Mouse (Mus musculus) hindbrain, embryonic 15.5 days (tissue): ENCODE measurements around the gene Pth2r. TPM values are rescaled to one million over a fixed set of nuclear protein-coding genes. Genes with fewer than 3 reads are reported as not detected.

Experiments used
- ATAC-seq: fragments of 200-750 bp; cut with Nextera tagmentation; 2 replicates; pipeline ENCODE4 v1.8.0; 2017; ENCODE audit warnings: low read depth, moderate number of reproducible peaks, moderate TSS enrichment; ENCODE audit not compliant: low FRiP score
- H3K27ac ChIP-seq: fragments of 300-500 bp; sonication (generic); replicated peaks from 2 replicates; pipeline ENCODE4 v1.5.1; 2015; ENCODE audit warnings: mild to moderate bottlenecking, inconsistent platforms
- H3K27me3 ChIP-seq: fragments of 300-500 bp; sonication (generic); 2 replicates; pipeline ENCODE4 v1.6.1; 2015; ENCODE audit warnings: control low read depth, inconsistent platforms
- H3K36me3 ChIP-seq: fragments of 300-500 bp; sonication (generic); 2 replicates; pipeline ENCODE4 v1.6.1; 2015; ENCODE audit warnings: control low read depth, inconsistent platforms
- H3K4me1 ChIP-seq: fragments of 300-500 bp; sonication (generic); replicated peaks from 2 replicates; pipeline ENCODE4 v1.6.1; 2015; ENCODE audit warnings: control low read depth, inconsistent platforms
- H3K4me2 ChIP-seq: fragments of 300-500 bp; sonication (generic); 2 replicates; pipeline ENCODE4 v1.6.1; 2015; ENCODE audit warnings: moderate library complexity, mild to moderate bottlenecking, inconsistent platforms
- H3K4me3 ChIP-seq: fragments of 300-500 bp; sonication (generic); 2 replicates; pipeline ENCODE4 v1.5.1; 2015; ENCODE audit warnings: mild to moderate bottlenecking, inconsistent platforms
- H3K9ac ChIP-seq: fragments of 300-500 bp; sonication (generic); 2 replicates; pipeline ENCODE4 v1.6.1; 2015; ENCODE audit warnings: inconsistent platforms
- H3K9me3 ChIP-seq: fragments of 300-500 bp; sonication (generic); 2 replicates; pipeline ENCODE4 v1.6.1; 2016; ENCODE audit warnings: control low read depth, inconsistent platforms
- WGBS: fragments of 180-500 bp; shearing (Covaris S2); methylation state at CpG from one replicate; pipeline ENCODE4 v1.1.7; 2015; 5-methylcytosine and 5-hydroxymethylcytosine counted together
- polyA plus RNA-seq: library from polyadenylated mRNA; unstranded; fragments of >200 nt; fragmentation: Nextera tagmentation; extraction: Ambion mirVana; gene quantifications from 2 replicates; pipeline ENCODE4 v1.2.1, GENCODE M21; 2015

Pth2r gene
- 2.5 and 2.6 TPM in 2 replicates for polyA plus RNA-seq

- Histone ChIP-seq H3K27me3 (no peaks in the 10 kb centered on the region), H3K9ac (no peak within 1 kb of the TSS), H3K27ac (no peak within 1 kb of the TSS), H3K4me1 (no peaks in the 10 kb centered on the region), H3K4me2 (no peak within 1 kb of the TSS), H3K36me3 (peaks cover 2% of the 10 kb centered on the region; the same call in 1 of the 2 replicates), H3K9me3 (no peaks in the 10 kb centered on the region), H3K4me3 (no peak within 1 kb of the TSS)
- WGBS, result 82% methylated on average over 6 of the region's 6 CpGs
- ATAC-seq, result no peak
Measured at GRCm38 (mm10) chr1:65281756-65282155, at the start of gene Pth2r. Gene Pth2r (plus strand): TSS chr1:65282056.

- Histone ChIP-seq H3K27ac (no peak overlapping the region), H3K4me1 (no peaks in the 10 kb centered on the region), H3K9ac (no peak overlapping the region), H3K27me3 (no peaks in the 10 kb centered on the region), H3K36me3 (peaks cover 26% of the 10 kb centered on the region), H3K9me3 (no peaks in the 10 kb centered on the region), H3K4me2 (no peak overlapping the region), H3K4me3 (no peak overlapping the region)
- WGBS, result 92% methylated on average over 3 of the region's 3 CpGs
- no peak for ATAC-seq
Measured at GRCm38 (mm10) chr1:65237712-65238111, 44.1 kb upstream of the Pth2r start.

GRCm38 (mm10) chr1:65245637-65246036 lies 36.2 kb upstream of the Pth2r start:
- 93% methylated on average over 1 of the region's 1 CpGs for WGBS
- H3K4me2 ChIP-seq, result no peak overlapping the region

DNA sequence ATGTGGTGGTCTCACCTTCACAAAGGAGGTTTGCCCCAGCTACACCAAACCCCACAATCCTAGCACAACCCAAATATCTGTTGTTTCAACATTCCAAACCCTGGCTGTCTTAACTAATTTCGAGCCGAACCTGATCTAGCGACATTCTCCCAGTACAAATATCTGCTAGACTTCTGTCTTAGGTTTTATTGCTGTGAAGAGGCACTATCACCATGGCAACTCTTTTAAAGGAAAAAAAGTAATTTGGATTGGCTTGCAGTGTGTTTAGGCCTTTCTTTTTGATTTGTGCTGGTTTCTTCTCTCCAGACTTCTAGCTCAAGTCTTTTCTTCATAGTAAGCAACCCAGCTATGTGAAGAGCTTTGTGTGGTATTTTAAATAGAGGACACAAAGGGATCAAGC lies 1.4 kb upstream of the Pth2r start:
- no peak overlapping the region for H3K27ac ChIP-seq
- no peaks in the 10 kb centered on the region for H3K4me1 ChIP-seq
- H3K9ac ChIP-seq, result no peak overlapping the region
- H3K36me3 ChIP-seq, result peaks cover 3% of the 10 kb centered on the region; the same call in 1 of the 2 replicates
- no peak for ATAC-seq
- no peak overlapping the region for H3K4me3 ChIP-seq
- H3K27me3 ChIP-seq, result no peaks in the 10 kb centered on the region
- H3K4me2 ChIP-seq, result no peak overlapping the region
- no peaks in the 10 kb centered on the region for H3K9me3 ChIP-seq
- WGBS, result 41% methylated on average over 3 of the region's 3 CpGs

More at GRCm38 (mm10) chr1:65245637-65246036, 36.2 kb upstream of the Pth2r start:
- Histone ChIP-seq H3K4me1 (no peaks in the 10 kb centered on the region), H3K27me3 (no peaks in the 10 kb centered on the region), H3K36me3 (peaks cover 21% of the 10 kb centered on the region), H3K9me3 (no peaks in the 10 kb centered on the region), H3K4me3 (no peak overlapping the region), H3K9ac (no peak overlapping the region), H3K27ac (no peak overlapping the region)
- ATAC-seq, result no peak

DNA sequence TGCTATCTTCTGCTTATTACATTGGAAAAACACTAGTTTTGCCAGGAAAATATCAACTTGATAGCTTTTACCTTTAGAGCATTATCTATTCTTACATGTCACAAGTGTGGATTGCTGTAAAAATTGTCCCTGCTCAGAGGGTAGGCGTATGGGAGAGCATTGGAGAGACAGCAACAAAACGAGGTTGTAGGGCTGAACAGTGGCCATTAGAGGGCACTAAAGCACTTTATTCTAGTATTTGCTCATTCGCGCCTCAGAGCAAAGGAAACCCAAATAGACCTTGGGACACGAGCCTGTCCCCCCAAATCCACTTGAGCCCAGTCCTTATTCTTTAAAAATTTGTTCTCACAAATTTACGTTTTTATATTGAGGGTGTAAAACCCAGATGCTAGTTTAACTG lies 910 bp downstream of the Pth2r start:
- WGBS, result 4% methylated on average over 6 of the region's 6 CpGs
- ATAC-seq, result peak; percentile 63; the same call in 1 of the 2 replicates
- Histone ChIP-seq H3K9me3 (no peaks in the 10 kb centered on the region), H3K4me3 (no peak overlapping the region), H3K27ac (no peak overlapping the region), H3K27me3 (no peaks in the 10 kb centered on the region), H3K36me3 (no peaks in the 10 kb centered on the region), H3K9ac (no peak overlapping the region), H3K4me1 (no peaks in the 10 kb centered on the region), H3K4me2 (no peak overlapping the region)

GRCm38 (mm10) chr1:65308476-65308875 lies 26.6 kb downstream of the Pth2r start:
- no peaks in the 10 kb centered on the region for H3K9me3 ChIP-seq
- peaks cover 11% of the 10 kb centered on the region for H3K4me1 ChIP-seq
- ATAC-seq, result no peak
- no peak overlapping the region for H3K9ac ChIP-seq
- H3K4me2 ChIP-seq, result no peak overlapping the region
- no peak overlapping the region for H3K27ac ChIP-seq
- no peak overlapping the region for H3K4me3 ChIP-seq
- H3K27me3 ChIP-seq, result 0 out of 2 replicates have a peak, but pooled peaks cover 10% of the 10 kb centered on the region
- no peaks in the 10 kb centered on the region for H3K36me3 ChIP-seq
- 73% methylated on average over 3 of the region's 3 CpGs for WGBS

DNA sequence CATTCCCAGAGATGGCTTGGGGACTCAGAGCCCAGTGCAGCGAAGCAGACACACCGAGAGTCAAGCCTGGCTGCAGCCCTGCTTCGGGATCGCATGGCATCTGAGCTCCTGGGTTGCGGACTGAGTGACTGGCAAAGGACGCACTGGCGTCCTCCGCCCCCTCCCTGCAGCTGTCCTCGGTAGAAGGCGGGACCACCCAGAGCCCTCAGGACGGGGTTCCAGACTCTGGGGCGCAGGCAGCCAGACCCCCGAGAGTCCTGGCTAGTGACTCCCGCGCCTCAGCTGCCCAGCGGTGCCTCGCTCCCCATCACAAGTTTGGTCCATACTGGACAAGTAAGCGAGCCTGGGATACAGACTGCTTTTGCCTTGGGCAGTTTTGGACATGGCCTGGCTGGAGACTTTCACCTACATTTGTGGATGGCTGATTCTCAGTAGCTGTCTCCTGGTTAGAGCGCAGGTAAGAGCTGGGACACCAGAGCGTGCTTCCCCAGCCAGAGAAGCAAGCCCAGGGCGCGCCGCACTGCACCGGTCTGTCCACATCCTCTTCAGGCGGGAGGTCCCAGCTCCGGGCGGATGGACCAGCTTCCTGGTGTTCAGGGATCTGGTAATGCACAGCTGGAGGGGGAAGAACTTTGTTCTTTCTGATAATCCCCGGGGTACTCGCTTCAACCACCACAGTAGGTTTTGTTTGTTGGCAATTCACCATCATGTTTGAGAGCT lies 29.5 kb downstream of the Pth2r start:
- peak overlapping the region; percentile 91 for H3K4me2 ChIP-seq
- peak; percentile 76 for ATAC-seq
- no peak overlapping the region for H3K27ac ChIP-seq
- H3K36me3 ChIP-seq, result no peaks in the 10 kb centered on the region
- H3K4me1 ChIP-seq, result peaks cover 11% of the 10 kb centered on the region
- peak overlapping the region; percentile 40 for H3K4me3 ChIP-seq
- peak overlapping the region; percentile 53 for H3K9ac ChIP-seq
- 1% methylated on average over 29 of the region's 29 CpGs for WGBS
- no peaks in the 10 kb centered on the region for H3K9me3 ChIP-seq
- 0 out of 2 replicates have a peak, but pooled peaks cover 10% of the 10 kb centered on the region for H3K27me3 ChIP-seq

DNA sequence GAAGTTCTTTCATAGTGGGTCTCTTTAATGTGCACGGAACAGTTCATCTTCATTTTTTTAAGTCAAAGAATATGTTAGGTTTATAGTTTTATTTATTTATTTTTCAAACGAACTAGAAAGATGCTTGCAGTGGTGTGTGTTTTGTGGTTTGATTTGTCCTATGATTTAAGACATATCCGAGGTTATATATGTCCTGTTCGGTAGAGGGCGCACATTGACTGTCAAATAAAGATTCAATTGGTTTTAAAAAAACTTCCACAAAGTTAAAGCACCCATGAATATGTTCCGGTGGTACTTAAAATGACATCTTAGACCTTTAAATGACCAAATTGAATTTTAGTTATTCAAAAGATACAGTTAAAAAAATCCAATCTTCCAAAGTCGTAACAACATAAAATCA lies 30.3 kb downstream of the Pth2r start:
- Histone ChIP-seq H3K27ac (no peak overlapping the region), H3K27me3 (0 out of 2 replicates have a peak, but pooled peaks cover 10% of the 10 kb centered on the region), H3K9ac (peak overlapping the region; percentile 53; the same call in 1 of the 2 replicates), H3K4me1 (peaks cover 11% of the 10 kb centered on the region), H3K9me3 (no peaks in the 10 kb centered on the region), H3K4me3 (peak overlapping the region; percentile 40), H3K36me3 (no peaks in the 10 kb centered on the region), H3K4me2 (peak overlapping the region; percentile 91)
- WGBS, result 13% methylated on average over 7 of the region's 7 CpGs
- no peak for ATAC-seq

DNA sequence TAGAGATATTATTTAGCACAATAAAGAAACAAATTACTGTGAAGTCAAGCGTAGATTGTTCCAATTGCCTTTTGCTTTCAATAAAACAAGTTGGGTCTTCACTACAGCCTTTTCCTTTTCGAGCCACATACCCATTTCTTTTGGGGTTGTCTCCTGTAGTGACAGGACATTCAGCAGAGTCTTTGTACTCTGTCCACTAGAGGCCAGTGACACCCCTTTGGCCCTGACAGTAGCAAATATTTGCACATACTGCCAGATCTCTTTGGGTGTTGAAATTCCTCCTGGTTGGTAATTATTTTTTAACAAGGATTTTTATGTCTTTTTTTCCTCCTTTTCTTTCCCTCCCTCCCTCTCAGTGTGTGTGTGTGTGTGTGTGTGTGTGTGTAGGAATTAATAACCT lies 31.0 kb downstream of the Pth2r start:
- H3K4me2 ChIP-seq, result no peak overlapping the region
- H3K4me1 ChIP-seq, result peaks cover 11% of the 10 kb centered on the region
- H3K4me3 ChIP-seq, result no peak overlapping the region
- no peak overlapping the region for H3K27ac ChIP-seq
- 35% methylated on average over 2 of the region's 2 CpGs for WGBS
- no peak for ATAC-seq
- H3K36me3 ChIP-seq, result no peaks in the 10 kb centered on the region
- no peaks in the 10 kb centered on the region for H3K9me3 ChIP-seq
- no peak overlapping the region for H3K9ac ChIP-seq
- H3K27me3 ChIP-seq, result 0 out of 2 replicates have a peak, but pooled peaks cover 10% of the 10 kb centered on the region

DNA sequence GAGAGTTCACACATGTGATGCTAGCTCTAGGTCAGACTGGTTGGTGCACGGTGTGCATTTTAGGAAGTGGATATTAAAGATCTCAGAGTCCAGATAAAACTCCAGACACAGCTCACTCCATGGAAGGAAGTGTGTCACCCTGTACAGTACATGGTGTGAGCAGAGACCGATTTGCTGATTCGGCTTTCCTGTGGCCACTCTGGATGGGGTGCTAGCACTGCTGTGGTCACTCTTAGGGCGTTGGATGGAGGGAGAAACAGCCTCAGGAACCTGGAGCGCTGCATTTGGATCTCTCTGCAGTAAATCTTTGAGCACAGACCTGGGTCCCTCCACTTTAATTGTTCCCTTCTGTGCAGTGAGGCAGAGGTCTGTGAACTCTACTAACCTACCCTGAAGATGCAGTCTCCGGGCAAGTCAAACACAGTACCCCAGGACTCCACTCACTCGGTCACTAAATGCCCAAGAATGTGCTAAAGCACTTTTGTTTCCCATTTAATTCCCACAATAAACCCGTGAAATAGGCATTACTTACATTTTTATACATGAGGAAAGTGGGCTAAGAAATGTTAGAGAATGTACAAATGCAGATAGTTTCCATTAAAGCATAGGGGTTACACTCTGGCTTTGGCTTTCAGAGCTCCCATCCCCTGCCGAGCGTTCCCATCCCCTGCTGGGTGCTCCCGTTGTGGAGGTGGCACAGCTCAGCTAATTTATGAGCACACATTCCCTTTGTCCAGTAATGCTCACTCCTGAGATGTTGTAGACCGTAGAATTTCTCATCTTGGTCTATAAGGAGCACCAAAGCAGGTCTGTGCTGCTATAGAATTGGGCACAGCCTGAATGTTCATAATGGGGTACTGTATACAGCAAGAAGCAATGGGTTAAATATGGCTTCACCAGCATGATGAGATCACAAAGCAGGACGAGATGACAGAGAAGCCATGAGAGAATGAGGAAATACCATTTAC lies 32.5 kb downstream of the Pth2r start:
- Histone ChIP-seq H3K27me3 (0 out of 2 replicates have a peak, but pooled peaks cover 8% of the 10 kb centered on the region), H3K36me3 (no peaks in the 10 kb centered on the region), H3K9me3 (no peaks in the 10 kb centered on the region), H3K4me1 (peaks cover 11% of the 10 kb centered on the region), H3K4me3 (no peak overlapping the region), H3K27ac (no peak overlapping the region), H3K4me2 (peak overlapping the region; percentile 36), H3K9ac (no peak overlapping the region)
- ATAC-seq, result no peak; the same call in 1 of the 2 replicates
- WGBS, result 44% methylated on average over 13 of the region's 13 CpGs

- Histone ChIP-seq H3K4me2 (peak overlapping the region; percentile 36; the same call in 1 of the 2 replicates), H3K9me3 (no peaks in the 10 kb centered on the region), H3K27ac (no peak overlapping the region), H3K4me3 (no peak overlapping the region), H3K9ac (no peak overlapping the region), H3K36me3 (no peaks in the 10 kb centered on the region), H3K4me1 (peaks cover 11% of the 10 kb centered on the region), H3K27me3 (0 out of 2 replicates have a peak, but pooled peaks cover 7% of the 10 kb centered on the region)
- no peak for ATAC-seq
- 65% methylated on average over 8 of the region's 8 CpGs for WGBS
Measured at GRCm38 (mm10) chr1:65315022-65315407, 33.2 kb downstream of the Pth2r start.

GRCm38 (mm10) chr1:65334026-65334425 lies 52.2 kb downstream of the Pth2r start:
- 93% methylated on average over 5 of the region's 5 CpGs for WGBS
- Histone ChIP-seq H3K27ac (no peak overlapping the region), H3K36me3 (no peaks in the 10 kb centered on the region), H3K4me3 (no peak overlapping the region), H3K9ac (no peak overlapping the region), H3K4me1 (no peaks in the 10 kb centered on the region), H3K27me3 (no peaks in the 10 kb centered on the region), H3K4me2 (no peak overlapping the region), H3K9me3 (no peaks in the 10 kb centered on the region)
- ATAC-seq, result no peak
